Mouse (Mus musculus): ENCODE measurements around the gene Mindy2. TPM values are rescaled to one million over a fixed set of nuclear protein-coding genes. Genes with fewer than 3 reads are reported as not detected.

Mindy2 gene
- polyA plus RNA-seq, 1 experiment from 2014 or later = 11.8 TPM

DNA sequence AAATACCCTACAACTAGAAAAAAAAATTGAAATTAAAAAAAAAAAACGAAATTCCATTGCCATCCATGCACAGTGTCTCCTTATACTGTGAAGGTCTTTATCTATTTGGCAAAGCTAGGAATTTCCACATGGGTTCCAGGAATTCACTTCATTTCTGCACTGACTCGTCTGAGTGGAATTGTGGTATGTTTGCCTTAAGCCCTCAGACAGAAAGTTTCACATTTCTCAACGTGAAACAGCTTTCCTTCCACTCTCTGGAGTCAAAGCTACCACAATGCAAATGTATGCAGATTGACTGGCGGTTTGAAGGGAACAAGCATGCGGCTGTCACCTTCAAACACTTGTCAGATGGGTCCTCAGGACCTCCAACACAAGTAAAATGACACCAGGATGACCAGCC, 25.3 kb downstream of the Mindy2 start:
- peaks cover 2% of the 10 kb centered on the region; the same call in 1 of the 2 replicates for H3K36me3 ChIP-seq (ENCODE audit: control insufficient read depth, insufficient read depth, low read length)
- no peak for DNase-seq (ENCODE audit: low spot score)
- H3K4me3 ChIP-seq (ENCODE audit: low read depth, low read length) = no peak overlapping the region
- no peaks in the 10 kb centered on the region for H3K27me3 ChIP-seq (ENCODE audit: control insufficient read depth, insufficient read depth, low read length)
- WGBS = 18% methylated on average over 5 of the region's 5 CpGs
- TF ChIP-seq CTCF (IDR thresholded peaks at IDR 0.05; ENCODE audit: low read depth) (no peak), EP300 (optimal IDR thresholded peaks at IDR 0.05) (no peak)
- H3K9me3 ChIP-seq (ENCODE audit: control insufficient read depth, low read length) = no peaks in the 10 kb centered on the region
- H3K4me1 ChIP-seq (replicated peaks; ENCODE audit: control insufficient read depth, insufficient read depth) = no peaks in the 10 kb centered on the region
- no peak for ATAC-seq (ENCODE audit: low FRiP score, low TSS enrichment)
- no peak overlapping the region for H3K27ac ChIP-seq (replicated peaks)
- no peak overlapping the region for H3K9ac ChIP-seq (ENCODE audit: low read length)
- H3K4me2 ChIP-seq (replicated peaks; ENCODE audit: low read depth) = no peak overlapping the region

DNA sequence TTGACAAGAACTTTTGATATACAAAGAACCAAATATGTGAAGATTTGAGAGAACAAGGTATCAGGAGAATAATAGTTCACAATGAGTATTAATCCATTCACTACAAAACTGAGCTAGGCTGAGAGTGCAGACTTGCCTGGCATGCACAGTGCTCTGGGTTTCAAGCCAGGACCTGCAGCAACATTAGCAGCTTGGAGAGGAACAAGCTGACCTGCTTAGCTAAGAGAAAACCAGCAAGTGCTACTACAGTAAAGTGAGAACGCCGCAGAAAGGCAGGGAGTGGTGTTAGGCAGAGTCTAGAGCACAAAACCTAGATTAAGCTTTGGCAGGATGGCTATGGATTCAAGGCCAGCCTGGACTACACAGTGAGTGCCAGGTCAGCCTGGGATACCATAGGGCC, 27.3 kb downstream of the Mindy2 start:
- TF ChIP-seq EP300 (optimal IDR thresholded peaks at IDR 0.05) (no peak), CTCF (IDR thresholded peaks at IDR 0.05; ENCODE audit: low read depth) (no peak)
- DNase-seq (ENCODE audit: low spot score) (no peak), ATAC-seq (ENCODE audit: low FRiP score, low TSS enrichment) (no peak)
- H3K9ac ChIP-seq (ENCODE audit: low read length) = no peak overlapping the region
- no peak overlapping the region; the same call in 1 of the 2 replicates for H3K27ac ChIP-seq (replicated peaks)
- no peaks in the 10 kb centered on the region for H3K27me3 ChIP-seq (ENCODE audit: control insufficient read depth, insufficient read depth, low read length)
- H3K4me1 ChIP-seq (replicated peaks; ENCODE audit: control insufficient read depth, insufficient read depth) = no peaks in the 10 kb centered on the region
- no peak overlapping the region for H3K4me2 ChIP-seq (replicated peaks; ENCODE audit: low read depth)
- H3K9me3 ChIP-seq (ENCODE audit: control insufficient read depth, low read length) = no peaks in the 10 kb centered on the region
- H3K36me3 ChIP-seq (ENCODE audit: control insufficient read depth, insufficient read depth, low read length) = peaks cover 2% of the 10 kb centered on the region; the same call in 1 of the 2 replicates
- WGBS = 71% methylated on average over 2 of the region's 2 CpGs
- no peak overlapping the region for H3K4me3 ChIP-seq (ENCODE audit: low read depth, low read length)

DNA sequence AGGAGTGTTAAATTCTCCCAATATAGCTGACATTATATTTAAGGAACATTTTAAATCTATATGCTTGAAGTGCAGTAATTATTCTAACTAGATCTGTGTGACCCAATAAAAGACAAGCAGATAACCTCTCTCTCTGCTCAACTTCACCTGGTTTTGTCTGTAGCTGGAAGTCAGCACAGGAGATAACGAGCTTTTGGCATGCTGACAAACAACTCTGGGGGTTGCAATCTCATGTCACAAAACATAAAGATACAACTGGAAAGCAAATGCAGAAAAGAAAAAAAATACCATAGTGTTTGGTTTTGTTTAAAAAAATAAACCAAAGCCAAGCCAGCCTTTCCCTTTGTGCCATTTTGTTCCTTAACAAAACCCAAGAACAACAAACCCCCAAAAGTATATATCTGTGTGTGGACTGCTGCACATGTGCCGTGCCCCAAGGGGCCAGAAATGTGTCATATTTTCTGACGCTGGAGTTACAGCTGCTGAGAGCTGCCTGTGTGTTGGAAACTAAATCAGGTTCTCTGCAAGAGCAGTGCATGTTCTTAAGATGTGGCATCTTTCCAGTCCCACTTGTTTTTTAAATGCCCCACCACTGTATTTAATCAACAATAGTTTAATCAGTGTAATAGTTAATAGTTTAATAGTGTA, 45.8 kb downstream of the Mindy2 start:
- no peak for DNase-seq (ENCODE audit: low spot score)
- no peaks in the 10 kb centered on the region for H3K9me3 ChIP-seq (ENCODE audit: control insufficient read depth, low read length)
- TF ChIP-seq EP300 (optimal IDR thresholded peaks at IDR 0.05) (no peak), CTCF (IDR thresholded peaks at IDR 0.05; ENCODE audit: low read depth) (no peak)
- H3K27me3 ChIP-seq (ENCODE audit: control insufficient read depth, insufficient read depth, low read length) = no peaks in the 10 kb centered on the region
- 48% methylated on average over 3 of the region's 3 CpGs for WGBS
- H3K4me1 ChIP-seq (replicated peaks; ENCODE audit: control insufficient read depth, insufficient read depth) = no peaks in the 10 kb centered on the region
- no peak overlapping the region for H3K4me2 ChIP-seq (replicated peaks; ENCODE audit: low read depth)
- peaks cover 6% of the 10 kb centered on the region for H3K36me3 ChIP-seq (ENCODE audit: control insufficient read depth, insufficient read depth, low read length)
- no peak overlapping the region for H3K4me3 ChIP-seq (ENCODE audit: low read depth, low read length)
- H3K9ac ChIP-seq (ENCODE audit: low read length) = no peak overlapping the region
- no peak for ATAC-seq (ENCODE audit: low FRiP score, low TSS enrichment)
- H3K27ac ChIP-seq (replicated peaks) = no peak overlapping the region

DNA sequence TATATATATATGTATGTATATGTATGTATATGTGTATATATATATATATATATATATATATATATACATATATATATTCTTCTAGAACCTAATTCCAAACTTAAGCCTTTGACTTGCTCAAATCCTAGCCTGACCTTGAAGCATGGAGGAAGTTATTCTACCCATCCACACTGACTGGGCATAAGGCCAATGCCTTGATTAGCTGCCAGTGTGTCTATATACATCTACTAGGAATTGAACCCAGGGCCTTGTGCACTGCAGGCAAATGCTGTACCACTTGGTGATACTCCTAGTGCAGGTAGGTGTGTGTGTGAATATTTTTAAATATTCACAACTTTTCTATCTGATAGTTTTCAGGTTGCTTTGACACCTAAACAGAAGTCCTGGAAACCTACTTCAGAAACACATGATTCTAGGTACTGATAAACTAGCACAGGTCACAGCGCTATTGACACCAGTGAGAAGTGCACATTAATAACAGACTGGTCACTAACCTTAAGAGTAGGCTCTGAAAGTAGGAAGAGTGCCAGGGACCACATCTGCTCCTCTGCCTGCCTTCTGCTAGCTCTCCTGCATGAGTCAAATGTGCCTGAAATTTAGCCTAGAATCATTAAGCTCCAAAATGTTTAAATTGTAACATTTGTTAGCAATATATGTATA, 54.7 kb downstream of the Mindy2 start:
- DNase-seq (ENCODE audit: low spot score) (no peak), ATAC-seq (ENCODE audit: low FRiP score, low TSS enrichment) (no peak)
- 78% methylated on average over 1 of the region's 1 CpGs for WGBS
- Histone ChIP-seq H3K4me1 (replicated peaks; ENCODE audit: control insufficient read depth, insufficient read depth) (no peaks in the 10 kb centered on the region), H3K36me3 (ENCODE audit: control insufficient read depth, insufficient read depth, low read length) (peaks cover 12% of the 10 kb centered on the region), H3K27me3 (ENCODE audit: control insufficient read depth, insufficient read depth, low read length) (no peaks in the 10 kb centered on the region), H3K4me2 (replicated peaks; ENCODE audit: low read depth) (no peak overlapping the region), H3K27ac (replicated peaks) (no peak overlapping the region), H3K4me3 (ENCODE audit: low read depth, low read length) (no peak overlapping the region), H3K9me3 (ENCODE audit: control insufficient read depth, low read length) (no peaks in the 10 kb centered on the region), H3K9ac (ENCODE audit: low read length) (no peak overlapping the region)
- TF ChIP-seq CTCF (IDR thresholded peaks at IDR 0.05; ENCODE audit: low read depth) (no peak), EP300 (optimal IDR thresholded peaks at IDR 0.05) (no peak)

DNA sequence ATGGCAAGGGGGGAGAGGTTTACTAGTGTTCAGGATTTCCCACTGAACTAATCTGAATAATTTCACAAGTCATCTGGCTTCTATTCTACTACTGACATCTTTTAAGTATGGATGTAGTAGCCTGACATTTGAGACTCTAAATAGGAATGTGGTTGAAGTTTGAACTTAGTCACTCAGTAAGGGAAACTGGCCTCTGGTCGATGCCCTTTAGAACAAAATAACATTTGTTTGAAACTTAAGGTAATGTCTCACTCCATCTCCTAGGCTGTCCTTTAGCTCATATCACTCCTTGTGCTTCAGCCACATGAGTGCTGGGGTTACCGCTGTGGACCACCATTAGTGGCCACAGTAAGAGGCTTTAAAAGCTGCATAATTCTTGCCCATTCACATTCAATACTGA, 58.7 kb downstream of the Mindy2 start:
- Histone ChIP-seq H3K9ac (ENCODE audit: low read length) (no peak overlapping the region), H3K27ac (replicated peaks) (no peak overlapping the region), H3K4me3 (ENCODE audit: low read depth, low read length) (no peak overlapping the region), H3K9me3 (ENCODE audit: control insufficient read depth, low read length) (no peaks in the 10 kb centered on the region), H3K4me2 (replicated peaks; ENCODE audit: low read depth) (no peak overlapping the region), H3K27me3 (ENCODE audit: control insufficient read depth, insufficient read depth, low read length) (no peaks in the 10 kb centered on the region), H3K36me3 (ENCODE audit: control insufficient read depth, insufficient read depth, low read length) (peaks cover 4% of the 10 kb centered on the region; the same call in 1 of the 2 replicates), H3K4me1 (replicated peaks; ENCODE audit: control insufficient read depth, insufficient read depth) (no peaks in the 10 kb centered on the region)
- DNase-seq (ENCODE audit: low spot score) (no peak), ATAC-seq (ENCODE audit: low FRiP score, low TSS enrichment) (no peak)
- no peak for TF ChIP-seq EP300 (optimal IDR thresholded peaks at IDR 0.05)
- WGBS = 87% methylated on average over 2 of the region's 2 CpGs

DNA sequence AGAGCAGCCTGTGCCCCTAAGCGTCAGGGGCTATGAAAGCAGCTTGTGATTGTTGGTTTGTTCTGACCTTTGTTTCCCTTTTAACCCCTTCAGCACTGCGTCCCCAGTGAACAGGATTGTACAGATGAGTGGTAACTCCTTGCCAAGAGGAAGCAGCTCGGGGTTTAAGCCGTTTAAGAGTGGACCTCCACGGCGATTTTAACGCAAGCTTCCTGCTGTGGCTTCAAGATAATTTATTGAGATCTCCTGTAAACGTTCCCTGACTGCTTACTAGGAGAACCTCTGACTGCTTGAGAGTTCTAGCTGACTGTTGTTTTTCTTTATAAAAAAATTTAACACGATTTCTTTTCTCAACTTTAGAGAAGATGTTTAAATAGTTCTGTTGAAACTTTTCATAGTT, 65.5 kb downstream of the Mindy2 start:
- no peak overlapping the region for H3K4me2 ChIP-seq (replicated peaks; ENCODE audit: low read depth)
- no peaks in the 10 kb centered on the region for H3K9me3 ChIP-seq (ENCODE audit: control insufficient read depth, low read length)
- H3K27ac ChIP-seq (replicated peaks) = no peak overlapping the region
- H3K4me1 ChIP-seq (replicated peaks; ENCODE audit: control insufficient read depth, insufficient read depth) = no peaks in the 10 kb centered on the region
- H3K27me3 ChIP-seq (ENCODE audit: control insufficient read depth, insufficient read depth, low read length) = no peaks in the 10 kb centered on the region
- ATAC-seq (ENCODE audit: low FRiP score, low TSS enrichment) = no peak
- peaks cover 37% of the 10 kb centered on the region for H3K36me3 ChIP-seq (ENCODE audit: control insufficient read depth, insufficient read depth, low read length)
- no peak overlapping the region for H3K9ac ChIP-seq (ENCODE audit: low read length)
- no peak overlapping the region for H3K4me3 ChIP-seq (ENCODE audit: low read depth, low read length)
- no peak for DNase-seq (ENCODE audit: low spot score)
- 54% methylated on average over 9 of the region's 9 CpGs for WGBS
- TF ChIP-seq EP300 (optimal IDR thresholded peaks at IDR 0.05) = no peak
- TF ChIP-seq CTCF (IDR thresholded peaks at IDR 0.05; ENCODE audit: low read depth) = no peak
